ENCODE assay signal across 9 mouse cellular contexts in the genomic region with DNA sequence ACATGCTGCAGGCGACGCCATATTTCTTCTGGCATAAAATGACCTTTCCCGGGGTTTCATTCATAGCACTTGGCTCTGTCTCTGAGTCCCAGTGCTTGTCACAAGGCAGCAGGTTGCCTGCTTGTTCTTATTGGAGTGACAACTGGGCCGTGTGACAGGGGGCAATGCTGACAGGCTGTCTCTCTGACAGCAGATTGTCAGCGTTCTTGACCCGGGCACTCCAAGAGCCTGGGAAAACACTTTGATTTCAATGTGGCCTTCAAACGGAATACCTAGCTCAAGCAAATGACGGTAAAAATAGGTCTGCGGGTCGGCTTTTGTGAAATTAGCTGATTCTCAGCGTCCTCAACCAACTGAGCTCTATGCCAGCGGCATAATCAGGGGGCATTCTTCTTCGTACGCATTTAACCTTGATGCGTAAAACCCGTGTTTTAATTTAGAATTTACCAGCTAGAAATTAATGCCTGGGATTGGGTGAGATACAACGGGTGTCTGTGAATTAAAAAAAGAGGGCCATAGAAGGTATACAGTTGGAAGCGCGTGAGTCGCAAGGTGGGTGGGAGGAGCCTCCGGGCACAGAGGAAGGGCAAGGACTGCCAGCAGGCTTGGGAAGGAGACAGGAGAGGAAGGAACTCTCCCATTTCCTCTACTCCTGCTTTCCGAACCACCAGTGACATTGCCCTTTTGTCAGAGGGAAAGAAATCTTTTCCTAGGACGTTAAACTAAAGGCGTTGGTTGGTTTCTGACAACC. TPM values are rescaled to one million over a fixed set of nuclear protein-coding genes. Genes with fewer than 3 reads are reported as not detected.
DNase-seq lines count a peak whose midpoint lies in the region; ATAC-seq lines count a peak whose summit lies in the region.
"Had no signal": no experiment of that assay in that cellular context is flagged by ENCODE, and none has a peak within 500 bp of the region (broad histone marks: within the 10 kb centered on the region; RNA-seq: fewer than 3 reads in every experiment).

No protein-coding gene starts in this region.

- no peaks in the 10 kb centered on the region for H3K9me3 ChIP-seq in heart, embryonic 11.5 days (replicated peaks; ENCODE audit: control insufficient read depth, low read length)
- no peaks in the 10 kb centered on the region for H3K9me3 ChIP-seq in limb, embryonic 10.5 days (replicated peaks)

- 32% methylated on average over 24 of the region's 24 CpGs for WGBS in heart, embryonic 11.5 days (ENCODE audit: insufficient replicate concordance)
- 60% methylated on average over 24 of the region's 24 CpGs for WGBS in limb, embryonic 10.5 days

- peaks cover 35% of the 10 kb centered on the region for H3K4me1 ChIP-seq in heart, embryonic 11.5 days (ENCODE audit: control insufficient read depth, insufficient read depth, low read length)
- H3K4me1 ChIP-seq in limb, embryonic 10.5 days: peaks cover 62% of the 10 kb centered on the region

- H3K27me3 ChIP-seq in heart, embryonic 11.5 days (ENCODE audit: control insufficient read depth, insufficient read depth, low read length): no peaks in the 10 kb centered on the region
- H3K27me3 ChIP-seq in limb, embryonic 10.5 days (ENCODE audit: low read depth, poor library complexity, severe bottlenecking): no peaks in the 10 kb centered on the region

- H3K4me3 ChIP-seq in heart, embryonic 11.5 days (ENCODE audit: low read depth, low read length): peak overlapping the region; percentile 28
- peak overlapping the region; percentile 18; the same call in 1 of the 2 replicates for H3K4me3 ChIP-seq in limb, embryonic 10.5 days

- H3K4me2 ChIP-seq in heart, embryonic 11.5 days: peak overlapping the region; percentile 60

- ATAC-seq in heart, embryonic 11.5 days (replicated peaks; ENCODE audit: insufficient number of reproducible peaks, low FRiP score, low TSS enrichment): 0 out of 2 replicates have a peak, but pooled peaks have one; percentile 50

- H3K9ac ChIP-seq in heart, embryonic 11.5 days (ENCODE audit: low read depth, low read length): peak overlapping the region; percentile 40; the same call in 1 of the 2 replicates

- peak overlapping the region; percentile 78 for H3K27ac ChIP-seq in heart, embryonic 11.5 days (ENCODE audit: low read depth, low read length)
- peak overlapping the region; percentile 47; the same call in 1 of the 2 replicates for H3K27ac ChIP-seq in limb, embryonic 10.5 days
- H3K27ac ChIP-seq: macrophage had no signal

- DNase-seq in adrenal gland, adult (ENCODE audit: inconsistent age in 2 of 2, low spot score in 1 of 2): peak; percentile 66 to 85
- no peak for DNase-seq in adrenal gland, postnatal 25 days
- peak; percentile 64 for DNase-seq in cerebellum, adult 11-12 months
- DNase-seq in limb, embryonic 10.5 days (ENCODE audit: low spot score): no peak
- DNase-seq in Muller cell, postnatal 12 days (ENCODE audit: inconsistent ontology term): no peak
- no peak for DNase-seq in thymus, adult 18-20 months
- no peak for DNase-seq in urinary bladder, postnatal 10 days (ENCODE audit: low spot score)

- no peaks in the 10 kb centered on the region for H3K36me3 ChIP-seq in heart, embryonic 11.5 days (ENCODE audit: control insufficient read depth, insufficient read depth, low read length)
- H3K36me3 ChIP-seq in limb, embryonic 10.5 days: no peaks in the 10 kb centered on the region

RNA-seq across cellular contexts. Expression of a gene that starts 13.7 kb away (rescaled TPM):
- total RNA-seq in adrenal gland, postnatal 25 days (2021): 66.2 and 75.2 TPM in 2 replicates
- polyA plus RNA-seq in heart, embryonic 11.5 days (2014; fragmentation: Nextera tagmentation; extraction: Ambion mirVana): 20.9 and 22.2 TPM in 2 replicates
- polyA plus RNA-seq in limb, embryonic 10.5 days (2016; fragmentation: Nextera tagmentation; extraction: Ambion mirVana): 19.8 and 20.1 TPM in 2 replicates

RNA-seq across cellular contexts. Expression of a gene that starts 46.8 kb away (rescaled TPM):
- total RNA-seq in adrenal gland, postnatal 25 days (2021): 150 and 162 TPM in 2 replicates
- polyA plus RNA-seq in heart, embryonic 11.5 days (2014; fragmentation: Nextera tagmentation; extraction: Ambion mirVana): 202 and 207 TPM in 2 replicates
- polyA plus RNA-seq in limb, embryonic 10.5 days (2016; fragmentation: Nextera tagmentation; extraction: Ambion mirVana): 343 and 349 TPM in 2 replicates

Comparison
In these comparisons a context has a peak if more than half of its experiments do, and no peak if none do; other contexts are left out.
1. DNase-seq: peak in adrenal gland, adult (2 of 2) and cerebellum, adult 11-12 months (single experiment); none in adrenal gland, postnatal 25 days (single experiment), limb, embryonic 10.5 days (single experiment), Muller cell, postnatal 12 days (single experiment), thymus, adult 18-20 months (0 of 2) and urinary bladder, postnatal 10 days (single experiment).